Mouse (Mus musculus): ENCODE data around the gene Gm15023.
"Not testable (repeated sequence)": the region's sequence is repeated elsewhere in the genome, so short reads cannot be mapped to it uniquely, and the experiment has no call there.

The Gm15023 gene

GRCm38 (mm10) chrX:135177532-135177931, at the start of gene Gm15023:
Gene Gm15023, minus strand, starts transcription at chrX:135177632.
- in situ Hi-C loops (cut with MboI, MseI), result not testable (repeated sequence)

- in situ Hi-C loops (cut with MboI, MseI), result no loop called here
These were observed 33.2 kb upstream of the Gm15023 start, which contains the start of gene Tceal6 for GRCm38 (mm10) chrX:135210436-135211221. Gene Tceal6, minus strand, starts transcription at chrX:135210687.

GRCm38 (mm10) chrX:135209773-135210435, 32.5 kb upstream of the Gm15023 start:
- in situ Hi-C loops (cut with MboI, MseI), result not testable (repeated sequence)

GRCm38 (mm10) chrX:135189924-135190323, 12.5 kb upstream of the Gm15023 start:
- in situ Hi-C loops (cut with MboI, MseI), result loop anchor here (5.0 to 10.0 kb wide), 2 partner anchors 83 to 295 kb away; no protein-coding TSS in a partner anchor

GRCm38 (mm10) chrX:135188661-135189060, 11.2 kb upstream of the Gm15023 start:
- in situ Hi-C loops (cut with MboI, MseI), result loop anchor here (5.0 kb wide), 1 partner anchor 81 kb away; no protein-coding TSS in a partner anchor
